Mouse (Mus musculus) cerebellum, adult 8-10 months (tissue): ENCODE data around the gene Rpl4.
"Not testable (repeated sequence)": the region's sequence is repeated elsewhere in the genome, so short reads cannot be mapped to it uniquely, and the experiment has no call there.

Experiments used
- DNase-seq: peaks from one replicate; pipeline ENCODE4 v3.0.0; 2022

Gene Rpl4

DNA sequence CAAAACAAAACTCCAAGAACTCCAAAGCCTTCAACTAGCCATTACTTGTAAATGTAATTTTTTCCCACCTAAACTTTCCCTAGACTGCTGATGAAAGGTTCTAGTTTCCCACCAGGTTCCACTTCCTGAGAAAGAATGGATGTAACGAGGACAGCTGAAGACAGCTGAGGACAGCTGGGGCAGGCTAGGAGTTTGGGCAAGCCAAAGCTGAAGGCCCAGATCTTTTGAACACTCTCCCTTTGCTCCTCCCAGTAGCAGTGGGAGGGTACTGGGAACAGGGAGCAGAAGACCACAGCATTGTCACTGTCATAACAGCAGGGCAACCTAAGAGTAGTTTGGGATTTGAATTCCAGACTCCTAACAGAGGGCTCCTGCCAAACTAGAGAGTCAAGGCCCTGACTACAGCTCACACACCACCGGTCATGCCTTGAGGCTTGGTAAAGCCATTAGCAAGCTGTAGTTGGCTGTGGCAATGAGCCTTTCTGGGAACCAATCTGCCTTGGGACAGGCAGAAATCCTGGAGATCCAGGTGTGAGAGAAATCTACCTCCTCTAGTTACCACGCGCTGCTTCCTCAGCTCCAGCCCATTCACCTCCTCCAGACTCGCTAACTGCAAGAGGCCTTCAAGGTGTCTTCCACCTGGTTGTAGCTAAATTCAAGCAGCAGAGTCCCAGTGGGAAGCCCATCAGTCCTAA, 25.0 kb downstream of the Rpl4 start:
- no peak for DNase-seq

DNA sequence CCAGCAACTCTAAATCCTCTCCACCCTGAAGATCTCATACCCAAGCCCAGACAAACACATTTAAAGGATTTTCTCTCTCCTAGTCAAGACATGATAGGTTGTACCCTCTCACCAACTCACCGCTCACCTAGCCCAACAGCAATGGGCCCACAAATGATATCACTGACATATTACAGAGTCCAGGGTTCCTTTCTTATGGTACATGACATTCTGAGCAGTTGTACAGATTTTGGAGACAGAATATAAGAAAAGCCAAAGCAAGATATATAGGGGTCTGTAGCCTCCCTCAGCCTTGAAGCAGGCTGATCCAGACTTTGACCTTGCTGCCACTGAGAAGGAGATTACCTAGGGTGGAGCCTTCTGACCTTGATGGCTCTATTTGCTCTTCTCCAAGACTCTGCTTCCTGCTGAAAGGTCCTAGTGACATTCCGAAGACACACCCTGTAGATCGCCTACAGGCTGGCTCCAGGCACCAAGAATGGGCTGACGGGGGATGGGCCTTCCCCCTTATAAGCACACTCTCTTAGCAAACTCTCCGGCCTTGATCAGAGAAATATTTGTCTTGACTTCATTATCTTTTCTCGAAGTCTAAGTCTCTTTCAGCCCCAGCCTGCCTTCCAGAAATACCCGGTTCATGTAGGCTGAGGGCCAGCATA, 25.7 kb downstream of the Rpl4 start:
- DNase-seq = not testable (repeated sequence)

DNA sequence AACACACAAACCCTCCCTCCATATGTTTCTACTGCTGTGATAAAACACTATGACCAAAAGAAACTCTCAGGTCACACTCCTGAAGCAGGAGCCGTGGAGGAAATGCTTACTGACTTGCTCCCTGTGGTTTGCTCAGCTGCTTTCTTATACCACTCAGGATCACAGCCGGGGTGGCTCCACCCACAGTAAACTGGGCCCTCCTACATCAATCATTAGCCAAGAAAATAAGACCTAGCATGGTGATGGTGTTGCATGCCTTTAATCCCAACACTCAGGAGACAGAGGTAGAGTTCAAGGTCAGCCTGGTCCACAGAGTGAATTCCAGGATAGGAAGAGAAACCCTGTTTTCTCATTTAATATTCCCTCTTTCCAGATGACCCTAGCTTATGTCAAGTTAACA, 26.7 kb downstream of the Rpl4 start:
- DNase-seq = no peak

DNA sequence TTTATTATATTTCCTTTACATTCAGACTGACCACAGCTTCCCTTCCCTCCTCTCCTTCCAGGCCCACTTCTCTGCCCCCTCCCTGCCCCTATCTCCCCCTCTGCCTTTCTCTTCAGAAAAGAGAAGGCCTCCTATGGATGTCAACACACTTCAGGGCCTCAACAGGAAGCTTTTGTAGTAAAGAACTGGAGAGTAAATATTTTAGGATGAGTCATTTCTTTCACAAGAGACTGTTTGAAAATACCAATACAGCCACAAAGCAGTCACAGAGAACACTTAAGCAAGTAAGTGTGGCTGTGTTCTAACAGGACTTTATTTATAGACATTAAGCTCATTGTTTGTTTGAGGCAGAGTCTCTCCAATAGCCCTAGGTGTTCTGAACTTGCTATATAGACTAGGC, 29.2 kb downstream of the Rpl4 start:
- no peak for DNase-seq

DNA sequence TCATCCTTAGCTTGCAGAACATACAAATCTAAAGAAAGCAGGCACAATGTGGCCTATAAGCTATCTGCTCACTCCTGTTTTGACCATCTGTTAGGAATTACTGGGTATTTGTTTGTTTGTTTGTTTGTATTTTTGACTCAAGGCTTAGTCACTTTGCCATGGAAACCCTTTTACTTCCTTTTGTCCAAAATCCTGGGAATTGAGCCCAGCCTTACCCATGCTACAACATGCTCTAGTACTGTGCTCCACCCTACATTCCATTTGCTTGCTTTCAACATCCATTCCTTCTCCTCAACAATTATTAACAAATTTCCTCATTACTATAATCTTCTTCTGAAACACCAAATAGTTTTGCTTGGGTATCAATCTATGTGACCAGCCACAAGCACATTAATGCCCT, 29.7 kb downstream of the Rpl4 start:
- DNase-seq = no peak

DNA sequence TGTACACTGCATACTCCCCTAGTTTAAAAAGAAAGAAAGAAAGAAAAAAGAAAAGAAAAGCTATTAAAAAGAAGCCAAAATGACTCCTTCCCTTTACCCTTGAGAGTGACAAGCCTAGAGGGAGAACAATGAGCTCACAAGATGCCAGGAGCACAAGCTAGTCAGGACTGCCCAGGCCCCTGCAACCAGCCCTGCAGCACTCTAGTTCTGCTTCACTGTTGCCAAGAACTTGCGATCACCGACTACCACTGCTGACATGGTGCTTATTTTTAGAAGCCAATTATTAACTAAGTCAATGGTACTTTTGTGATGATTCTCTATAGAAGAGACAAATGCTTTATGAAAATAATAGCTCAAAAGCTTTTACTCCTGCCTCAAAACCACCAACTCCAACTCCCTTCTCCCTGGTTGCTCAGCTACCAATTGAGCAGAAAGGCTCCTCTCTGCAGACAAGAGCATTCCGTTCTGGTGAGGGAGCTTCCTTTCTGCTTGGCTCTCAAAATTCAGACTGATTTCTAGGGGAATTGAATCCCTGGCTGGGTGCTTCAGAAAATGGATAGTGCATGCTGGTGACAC, 34.4 kb downstream of the Rpl4 start:
- no peak for DNase-seq

DNA sequence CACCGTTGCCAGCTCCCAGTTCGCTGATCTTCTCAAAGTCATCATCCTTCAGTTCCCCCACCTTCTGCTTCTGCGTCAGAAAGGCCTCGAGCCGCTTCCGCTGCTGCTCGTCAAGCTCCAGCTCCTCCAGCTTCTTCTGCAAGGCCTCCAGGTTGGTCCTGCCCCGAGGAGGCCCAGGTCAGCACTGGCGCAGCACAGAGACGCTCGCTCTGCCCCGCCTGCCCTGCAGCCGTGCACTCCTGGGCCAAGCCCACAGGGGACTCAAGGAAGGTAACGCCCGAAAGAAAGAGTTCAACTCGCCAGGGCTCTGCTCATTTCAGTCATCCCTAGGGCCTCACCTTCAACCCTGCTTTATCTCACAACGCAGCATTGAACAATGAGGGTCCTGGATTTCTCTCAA, 41.3 kb downstream of the Rpl4 start:
- DNase-seq = no peak

DNA sequence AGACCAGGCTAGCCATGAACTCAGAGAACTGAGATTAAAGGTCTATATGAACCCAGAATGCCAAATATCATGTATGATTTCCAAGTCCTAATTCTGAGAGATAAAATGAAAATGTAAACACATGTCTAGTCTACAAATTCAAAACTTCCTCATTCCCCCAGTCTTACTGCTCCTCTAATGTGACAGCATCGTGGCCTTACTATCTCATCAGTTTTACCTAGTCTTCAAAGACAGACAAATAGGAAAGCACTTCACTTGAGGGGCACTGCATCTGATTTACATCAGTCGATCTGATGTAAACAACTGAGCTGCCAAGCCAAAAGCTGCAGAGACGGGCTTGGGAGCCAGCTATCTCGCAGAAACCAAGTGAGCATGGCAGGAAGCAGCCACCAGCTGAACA, 42.9 kb downstream of the Rpl4 start:
- DNase-seq = no peak

DNA sequence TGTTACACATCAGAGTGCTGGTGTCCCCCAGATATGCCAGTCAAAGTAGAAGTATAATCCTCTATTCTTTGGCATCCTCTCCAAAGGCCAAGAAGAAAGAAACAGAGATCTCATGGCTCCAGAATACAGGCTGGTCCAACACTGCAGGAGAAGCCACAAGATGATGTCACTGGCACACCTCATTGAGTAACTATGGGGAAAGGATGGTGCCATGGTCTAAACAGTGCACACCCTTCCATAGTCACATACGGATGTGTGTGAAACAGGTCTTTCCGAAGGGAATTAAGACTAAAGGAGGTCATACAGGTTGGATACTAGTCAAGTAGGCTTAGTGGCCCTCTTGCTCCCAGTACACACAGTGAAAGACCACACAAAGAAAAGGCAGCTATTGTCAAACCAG, 43.5 kb downstream of the Rpl4 start:
- DNase-seq = no peak

DNA sequence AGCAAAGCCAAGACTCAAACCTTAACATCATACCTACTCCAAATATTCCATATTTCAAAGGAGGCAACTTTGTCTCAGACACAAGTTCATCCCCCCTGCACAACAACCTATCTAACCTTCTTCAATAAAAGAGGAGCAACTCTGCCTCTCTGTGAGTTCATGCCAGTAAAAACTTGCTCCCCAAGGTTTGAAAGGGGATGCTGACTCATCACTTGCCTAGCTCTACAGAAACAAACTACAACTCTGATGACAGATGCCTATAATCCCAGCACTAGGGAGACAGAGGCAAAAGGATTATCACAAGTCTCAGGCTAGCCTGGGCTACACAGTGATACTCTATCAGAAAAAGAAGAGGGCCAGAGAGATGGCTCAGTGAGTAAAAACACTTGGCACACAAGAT, 44.7 kb downstream of the Rpl4 start:
- DNase-seq = no peak

DNA sequence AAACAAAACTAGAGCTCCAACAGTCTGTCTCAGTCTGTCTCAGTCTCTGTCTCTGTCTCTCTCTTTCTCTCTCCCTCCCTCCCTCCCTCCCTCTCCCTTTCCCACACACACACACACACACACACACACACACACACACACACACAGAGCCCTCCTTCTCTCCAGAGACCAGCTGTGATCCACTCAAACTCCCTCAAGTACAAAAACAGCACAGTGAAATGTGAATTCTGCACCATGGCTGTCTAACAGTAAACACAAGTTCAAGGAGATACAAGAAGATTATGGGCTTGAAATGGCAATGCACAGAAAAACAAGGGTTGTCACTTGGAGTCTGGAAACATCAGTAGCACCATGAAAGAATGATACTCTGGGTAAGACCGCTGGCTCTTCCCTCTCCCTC, 46.1 kb downstream of the Rpl4 start:
- no peak for DNase-seq

DNA sequence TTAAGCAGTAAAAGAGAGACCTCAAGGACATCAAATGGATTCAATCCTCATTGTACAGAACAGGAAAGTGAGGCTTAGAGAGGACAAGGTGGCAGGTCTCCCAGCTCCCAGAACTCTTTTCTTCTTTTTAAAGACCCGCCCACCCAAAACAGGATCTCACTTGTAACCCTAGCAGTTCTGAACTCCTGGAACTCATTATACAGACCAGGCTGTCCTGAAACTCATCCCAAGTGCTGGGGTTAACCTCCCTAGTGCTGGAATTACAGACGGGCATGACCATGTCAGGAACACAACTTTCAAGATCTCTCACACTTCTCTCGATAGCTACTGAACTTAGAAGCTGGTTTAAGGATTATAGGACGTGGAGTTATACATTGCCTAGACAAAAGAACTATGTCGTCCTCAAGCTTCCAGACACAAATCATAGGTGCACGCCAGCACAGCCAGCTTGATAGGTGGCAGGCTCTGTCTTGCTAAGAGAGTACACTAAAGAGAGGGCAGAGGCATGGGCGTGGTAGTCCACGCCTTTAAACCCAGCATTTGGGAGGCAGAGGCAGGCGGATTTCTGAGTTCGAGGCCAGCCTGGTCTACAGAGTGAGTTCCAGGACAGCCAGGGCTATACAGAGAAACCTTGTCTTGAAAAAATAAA, 46.7 kb downstream of the Rpl4 start:
- no peak for DNase-seq

DNA sequence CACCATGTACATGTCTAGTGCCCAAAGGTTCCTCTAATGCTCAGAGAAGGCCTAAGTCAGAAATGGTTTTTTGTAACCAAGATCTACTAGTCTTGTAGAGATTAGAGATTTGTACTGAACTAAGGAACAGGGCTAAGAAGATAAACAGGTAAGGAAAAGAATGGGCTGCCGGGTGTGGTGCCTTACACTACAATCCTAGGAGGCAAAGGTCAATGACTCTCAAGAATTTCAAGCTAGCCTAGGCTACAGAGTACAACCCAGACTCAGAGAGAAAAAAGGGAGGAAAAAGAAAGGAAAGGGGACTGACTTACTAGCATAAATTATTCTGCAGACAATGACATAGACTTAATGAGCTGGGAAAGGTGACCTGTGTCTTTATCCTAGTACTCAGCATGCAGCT, 47.4 kb downstream of the Rpl4 start:
- DNase-seq = no peak

DNA sequence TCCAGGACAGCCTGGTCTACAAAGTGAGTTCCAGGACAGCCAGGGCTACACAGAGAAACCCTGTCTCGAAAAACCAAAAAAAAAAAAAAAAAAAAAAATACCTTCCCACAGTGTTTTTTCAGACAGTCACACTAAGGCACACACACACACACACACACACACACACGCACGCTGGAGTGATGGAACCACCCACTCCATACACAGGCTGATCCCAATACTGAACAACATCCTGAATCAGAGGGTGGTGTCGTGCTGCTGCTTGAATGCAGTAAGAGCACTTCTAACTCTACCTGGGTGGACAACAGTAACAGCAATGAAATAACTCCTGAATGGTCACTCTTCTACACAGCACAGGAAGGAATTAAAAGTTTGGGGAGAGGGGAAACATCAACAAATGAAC, 48.3 kb downstream of the Rpl4 start:
- DNase-seq = no peak

DNA sequence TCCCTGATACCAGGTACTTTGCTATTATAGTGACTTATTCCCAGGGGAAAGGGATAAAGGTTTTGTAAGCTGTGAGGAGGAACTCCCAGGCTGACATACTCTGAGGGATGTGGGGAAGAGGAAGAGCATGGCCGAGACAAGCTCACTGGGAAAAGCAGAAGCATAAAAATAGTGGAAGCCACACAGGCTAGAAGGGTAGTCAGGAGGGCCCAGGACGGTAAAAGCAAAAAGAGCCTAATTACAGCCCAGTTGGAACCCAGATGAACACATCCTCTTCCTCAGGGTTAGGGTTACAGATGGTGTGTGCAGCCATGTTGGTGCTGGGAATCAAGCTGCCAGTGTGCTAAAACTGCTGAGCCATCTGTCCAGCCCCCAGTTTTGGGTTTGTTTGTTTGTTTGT, 48.9 kb downstream of the Rpl4 start:
- DNase-seq = no peak

DNA sequence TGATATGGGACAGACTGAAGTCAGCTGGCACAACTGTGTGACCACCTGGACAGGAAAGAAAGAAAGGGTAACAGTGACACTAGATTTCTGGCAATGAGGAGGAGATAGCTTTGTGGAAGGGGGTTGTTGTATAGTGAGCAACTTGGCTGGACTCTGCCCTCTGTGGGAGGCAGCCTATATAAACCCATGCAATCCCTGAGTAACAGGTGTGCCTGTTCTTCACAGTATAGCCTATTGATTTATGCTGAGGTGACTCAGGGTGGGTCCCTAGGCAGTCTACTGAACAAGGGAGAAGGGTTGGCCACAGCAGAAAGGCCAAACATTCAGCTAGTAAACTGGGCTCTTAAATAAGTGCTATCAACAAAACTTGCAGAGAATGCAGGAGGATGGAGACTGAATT, 52.6 kb downstream of the Rpl4 start:
- DNase-seq = no peak

DNA sequence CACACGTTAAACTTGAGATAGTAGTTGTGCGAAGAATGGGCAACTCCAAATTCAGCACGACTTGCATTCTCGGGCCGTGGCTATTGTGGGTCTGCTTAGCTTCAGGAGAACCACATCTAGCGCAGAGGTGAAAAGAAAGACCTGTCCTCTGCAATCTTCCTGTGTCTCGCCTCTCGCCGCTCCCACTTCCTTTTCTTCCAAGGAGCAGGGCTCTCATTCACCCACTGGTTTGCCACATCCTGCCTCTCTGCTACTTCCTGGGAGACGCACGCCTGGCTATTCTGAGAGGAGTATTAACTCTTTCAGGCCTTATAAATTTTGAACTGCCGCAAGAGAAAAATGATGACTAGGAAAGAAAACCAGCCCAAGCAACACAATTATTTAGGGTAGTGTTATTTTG, 54.6 kb downstream of the Rpl4 start:
- DNase-seq = no peak
